8 mouse cellular contexts compared by ENCODE assay signal in the genomic region with DNA sequence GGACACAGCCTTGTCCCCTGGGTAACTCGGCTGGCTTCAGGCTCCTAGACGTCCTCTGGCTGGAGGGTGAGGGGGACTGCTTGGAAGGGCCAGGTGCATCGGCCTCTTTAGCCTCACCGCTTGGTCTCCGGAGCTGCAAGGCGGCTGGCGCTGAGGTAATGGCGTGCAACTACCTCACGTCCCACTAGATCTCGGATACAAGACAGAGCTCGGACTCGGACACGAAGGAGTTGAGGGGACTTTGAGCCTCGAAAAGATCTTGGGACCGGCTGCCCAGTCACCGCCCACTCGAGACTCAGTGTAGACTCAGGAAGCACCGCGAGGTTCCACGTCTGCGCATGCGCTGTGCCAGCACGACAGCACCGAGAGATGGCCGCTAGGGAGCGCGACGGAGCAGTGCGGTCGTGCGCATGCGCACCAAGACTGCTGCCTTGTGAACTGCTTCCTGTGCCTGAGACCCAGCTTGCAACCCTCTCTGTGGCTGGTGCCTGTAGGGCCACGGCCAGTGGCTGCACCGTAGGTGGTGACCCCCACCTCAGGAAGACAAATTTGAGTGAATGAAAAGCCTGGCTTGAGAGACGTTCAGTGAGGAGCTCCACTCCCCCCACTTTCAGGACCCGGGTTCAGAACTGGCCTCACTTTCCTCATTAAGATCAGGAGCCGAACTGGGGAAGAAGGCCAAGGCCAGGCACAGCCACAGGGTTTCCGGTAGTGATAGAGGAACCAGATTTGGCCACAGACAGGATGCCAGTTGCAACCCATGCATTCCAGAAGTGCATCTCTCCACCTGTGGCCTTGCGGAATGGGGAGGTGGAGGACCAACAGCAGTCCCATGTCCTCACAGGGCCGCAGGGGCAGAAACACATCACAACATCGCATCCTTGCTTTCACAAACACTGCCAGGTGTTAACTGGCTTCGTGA. TPM values are rescaled to one million over a fixed set of nuclear protein-coding genes. Genes with fewer than 3 reads are reported as not detected.
DNase-seq lines count a peak whose midpoint lies in the region; ATAC-seq and TF ChIP-seq lines count a peak whose summit lies in the region.

No protein-coding gene starts in this region.

- H3K9ac ChIP-seq in heart, embryonic 14.5 days (ENCODE audit: low read length) = peak overlapping the region; percentile 88
- peak overlapping the region; percentile 64 for H3K9ac ChIP-seq in liver, embryonic 11.5 days (ENCODE audit: low read depth, low read length)

- H3ac ChIP-seq in myocyte (ENCODE audit: control insufficient read depth, insufficient read length) = no peak overlapping the region

- peak; percentile 84 for TF ChIP-seq POLR2A in myocyte (IDR thresholded peaks at IDR 0.05; ENCODE audit: insufficient read length, low read depth)

- 17% methylated on average over 42 of the region's 42 CpGs for WGBS in forebrain, embryonic 10.5 days
- WGBS in heart, embryonic 14.5 days = 14% methylated on average over 42 of the region's 42 CpGs
- 13% methylated on average over 42 of the region's 42 CpGs for WGBS in liver, embryonic 11.5 days

- no peaks in the 10 kb centered on the region for H3K36me3 ChIP-seq in forebrain, embryonic 10.5 days (replicated peaks)
- peaks cover 19% of the 10 kb centered on the region for H3K36me3 ChIP-seq in heart, embryonic 14.5 days (ENCODE audit: control insufficient read depth, insufficient read depth, low read length)
- no peaks in the 10 kb centered on the region for H3K36me3 ChIP-seq in liver, embryonic 11.5 days (ENCODE audit: control insufficient read depth, insufficient read depth, low read length)
- peaks cover under 1% of the 10 kb centered on the region for H3K36me3 ChIP-seq in myocyte (ENCODE audit: control insufficient read depth, insufficient read depth)

- H3K4me2 ChIP-seq in heart, embryonic 14.5 days (ENCODE audit: low read length) = peak overlapping the region; percentile 89
- peak overlapping the region; percentile 76 for H3K4me2 ChIP-seq in liver, embryonic 11.5 days
- peak overlapping the region; percentile 86 for H3K4me2 ChIP-seq in myocyte (ENCODE audit: low read depth)

- H3K79me2 ChIP-seq in myocyte (ENCODE audit: control insufficient read depth, insufficient read depth) = no peaks in the 10 kb centered on the region

- H3K4me3 ChIP-seq in forebrain, embryonic 10.5 days = peak overlapping the region; percentile 54
- peak overlapping the region; percentile 53 to 58 for H3K4me3 ChIP-seq in heart, embryonic 14.5 days (ENCODE audit: control insufficient read depth in 1 of 2, insufficient read depth in 1 of 2, low read depth in 1 of 2, low read length in 2 of 2)
- peak overlapping the region; percentile 61 for H3K4me3 ChIP-seq in liver, embryonic 11.5 days (ENCODE audit: low read depth, low read length)
- peak overlapping the region; percentile 32 for H3K4me3 ChIP-seq in myocyte

- ATAC-seq in CD4-positive, CD25-positive, alpha-beta regulatory T cell, adult 4 months = peak; percentile 95
- peak; percentile 89 for ATAC-seq in heart, embryonic 14.5 days (ENCODE audit: insufficient number of reproducible peaks, insufficient read depth, low FRiP score, low read depth)
- peak; percentile 94 for ATAC-seq in liver, embryonic 11.5 days (replicated peaks; ENCODE audit: low FRiP score)

- H3K9me3 ChIP-seq in forebrain, embryonic 10.5 days = no peaks in the 10 kb centered on the region
- H3K9me3 ChIP-seq in heart, embryonic 14.5 days (ENCODE audit: control insufficient read depth, low read length) = no peaks in the 10 kb centered on the region
- H3K9me3 ChIP-seq in liver, embryonic 11.5 days (ENCODE audit: control insufficient read depth, low read length) = no peaks in the 10 kb centered on the region

- DNase-seq in c-Kit-positive CD71-positive TER-119-negative erythroid progenitor cells, embryonic 14.5 days (ENCODE audit: low read depth) = peak; percentile 85
- peak; percentile 95 for DNase-seq in forebrain, embryonic 10.5 days (ENCODE audit: extremely low spot score, low spot score)
- peak; percentile 96 for DNase-seq in kidney, postnatal 10 days
- peak; percentile 93 for DNase-seq in liver, embryonic 11.5 days (ENCODE audit: low spot score)
- DNase-seq in spleen, postnatal 4 days (ENCODE audit: low spot score in 2 of 2) = peak; percentile 93 to 99

- H3K27ac ChIP-seq in forebrain, embryonic 10.5 days = peak overlapping the region; percentile 84
- H3K27ac ChIP-seq in heart, embryonic 14.5 days (replicated peaks in 1 of 2; ENCODE audit: control insufficient read depth in 1 of 2, insufficient read depth in 1 of 2, low read depth in 2 of 2, low read length in 2 of 2) = peak overlapping the region; percentile 63 to 76
- H3K27ac ChIP-seq in liver, embryonic 11.5 days (ENCODE audit: low read depth, low read length) = peak overlapping the region; percentile 4

- no peaks in the 10 kb centered on the region for H3K27me3 ChIP-seq in forebrain, embryonic 10.5 days (ENCODE audit: poor library complexity, severe bottlenecking)
- no peaks in the 10 kb centered on the region for H3K27me3 ChIP-seq in heart, embryonic 14.5 days (ENCODE audit: control insufficient read depth, insufficient read depth, low read length)
- no peaks in the 10 kb centered on the region for H3K27me3 ChIP-seq in liver, embryonic 11.5 days (replicated peaks; ENCODE audit: control insufficient read depth, insufficient read depth, low read length)
- no peaks in the 10 kb centered on the region for H3K27me3 ChIP-seq in myocyte (ENCODE audit: control insufficient read depth, insufficient read depth, insufficient read length)

- peaks cover 18% of the 10 kb centered on the region for H3K4me1 ChIP-seq in forebrain, embryonic 10.5 days
- peaks cover 2 to 5% of the 10 kb centered on the region in 2 experiments; a peak in 2 of 4 replicates for H3K4me1 ChIP-seq in heart, embryonic 14.5 days (ENCODE audit: control insufficient read depth in 2 of 2, insufficient read depth in 2 of 2, low read length in 2 of 2)
- H3K4me1 ChIP-seq in liver, embryonic 11.5 days (replicated peaks; ENCODE audit: control insufficient read depth, insufficient read depth, low read length) = peaks cover 5% of the 10 kb centered on the region

TF ChIP-seq in myocyte, 11 proteins besides CTCF, POLR2A, EP300 and RAD21:
- no peak for TF ChIP-seq TCF12 (IDR thresholded peaks at IDR 0.05; ENCODE audit: insufficient read depth, poor library complexity, severe bottlenecking)
- no peak for TF ChIP-seq REST (IDR thresholded peaks at IDR 0.05; ENCODE audit: insufficient read depth, insufficient read length)
- no peak for TF ChIP-seq MAX (IDR thresholded peaks at IDR 0.05; ENCODE audit: low read depth)
- TF ChIP-seq E2F4 (IDR thresholded peaks at IDR 0.05; ENCODE audit: insufficient read depth) = no peak
- TF ChIP-seq CEBPB (IDR thresholded peaks at IDR 0.05; ENCODE audit: insufficient read depth, poor library complexity, severe bottlenecking) = no peak
- TF ChIP-seq USF1 (IDR thresholded peaks at IDR 0.05; ENCODE audit: low read depth) = no peak
- peak in 1 of 3 experiments; percentile 20 for TF ChIP-seq MYOD1 (IDR thresholded peaks at IDR 0.05; ENCODE audit: control insufficient read depth in 1 of 3, insufficient read length in 2 of 3, low read depth in 2 of 3)
- TF ChIP-seq MYOG (IDR thresholded peaks at IDR 0.05; ENCODE audit: control insufficient read depth in 1 of 3, insufficient read depth in 1 of 3, insufficient read length in 2 of 3, low read depth in 2 of 3) = peak in 1 of 3 experiments; percentile 18
- no peak for TF ChIP-seq SRF (IDR thresholded peaks at IDR 0.05; ENCODE audit: control insufficient read depth, insufficient read length, low read depth)
- peak; percentile 100 for TF ChIP-seq POLR2AphosphoS2 (IDR thresholded peaks at IDR 0.05; ENCODE audit: insufficient read length, low read depth)
- no peak for TF ChIP-seq TCF3 (IDR thresholded peaks at IDR 0.05; ENCODE audit: insufficient read length, low read depth)

RNA-seq across cellular contexts. Expression of a gene that starts 54.8 kb away (rescaled TPM):
- polyA plus RNA-seq in CD4-positive, CD25-positive, alpha-beta regulatory T cell, adult 4 months (2017; shearing (Covaris generic)) = under 1 TPM; 0.52 to 0.70 TPM
- polyA plus RNA-seq in forebrain, embryonic 10.5 days (2016; fragmentation: Nextera tagmentation; extraction: Ambion mirVana) = 0.30 and 0.35 TPM in 2 replicates
- polyA plus RNA-seq in heart, embryonic 14.5 days (2014; fragmentation: Nextera tagmentation; extraction: Ambion mirVana) = 1.5 and 1.8 TPM in 2 replicates
- polyA plus RNA-seq in liver, embryonic 11.5 days (2014; fragmentation: Nextera tagmentation; extraction: Ambion mirVana) = 1.6 and 2.1 TPM in 2 replicates
- polyA plus RNA-seq in myocyte (2012; fragmentation: generic; extraction: Trizol) = 4.6 TPM

Comparison
In these comparisons a context has a peak if more than half of its experiments do, and no peak if none do; other contexts are left out.
1. Peak in every context shown above with its lines: DNase-seq, ATAC-seq, H3K4me3 ChIP-seq and H3K27ac ChIP-seq.
2. H3K27ac ChIP-seq: peak in every context shown above with its lines; median percentile 84 in forebrain, embryonic 10.5 days; 70 in heart, embryonic 14.5 days; 4 in liver, embryonic 11.5 days.